Mouse (Mus musculus) forebrain, embryonic 16.5 days (tissue): Measurements from ENCODE around the gene Nrd1. TPM values are rescaled to one million over a fixed set of nuclear protein-coding genes. Genes with fewer than 3 reads are reported as not detected.

ENCODE experiments used
- ATAC-seq: fragments of 200-750 bp; cut with Nextera tagmentation; 2 replicates; pipeline ENCODE4 v1.8.0; 2017; ENCODE audit warnings: mild to moderate bottlenecking, moderate library complexity
- H3K27ac ChIP-seq: fragments of 300-500 bp; sonication (generic); 2 replicates; pipeline ENCODE4 v1.5.1; 2014; ENCODE audit warnings: low read length, control low read depth
- H3K27me3 ChIP-seq: fragments of 300-500 bp; sonication (generic); replicated peaks from 2 replicates; pipeline ENCODE4 v1.6.1; 2014; ENCODE audit warnings: low read length; ENCODE audit not compliant: control insufficient read depth, insufficient read depth
- H3K36me3 ChIP-seq: fragments of 300-500 bp; sonication (generic); 2 replicates; pipeline ENCODE4 v1.6.1; 2014; ENCODE audit not compliant: control insufficient read depth, insufficient read depth
- H3K4me1 ChIP-seq: fragments of 300-500 bp; sonication (generic); replicated peaks from 2 replicates; pipeline ENCODE4 v1.6.1; 2014; ENCODE audit warnings: low read length; ENCODE audit not compliant: control insufficient read depth, insufficient read depth
- H3K4me2 ChIP-seq: fragments of 300-500 bp; sonication (generic); 2 replicates; pipeline ENCODE4 v1.6.1; 2014; ENCODE audit warnings: mild to moderate bottlenecking, low read length, control low read depth
- H3K4me3 ChIP-seq: fragments of 300-500 bp; sonication (generic); replicated peaks from 2 replicates; pipeline ENCODE4 v1.5.1; 2014; ENCODE audit warnings: mild to moderate bottlenecking, low read length, control low read depth
- H3K9ac ChIP-seq: fragments of 300-500 bp; sonication (generic); replicated peaks from 2 replicates; pipeline ENCODE4 v1.6.1; 2014; ENCODE audit warnings: low read depth, low read length, control low read depth
- H3K9me3 ChIP-seq: fragments of 300-500 bp; sonication (generic); 2 replicates; pipeline ENCODE4 v1.6.1; 2016; ENCODE audit warnings: low read length; ENCODE audit not compliant: control insufficient read depth
- WGBS: fragments of 180-500 bp; shearing (Covaris S2); extraction: QIAGEN DNeasy Blood & Tissue Kit; methylation state at CpG from one replicate; pipeline ENCODE4 v1.1.7; 2014; 5-methylcytosine and 5-hydroxymethylcytosine counted together
- polyA plus RNA-seq: library from polyadenylated mRNA; unstranded; fragments of >200 nt; fragmentation: Nextera tagmentation; extraction: Ambion mirVana; gene quantifications from 2 replicates; pipeline ENCODE4 v1.2.1, GENCODE M21; 2015

Gene Nrd1
- polyA plus RNA-seq, 1 experiment from 2014 or later: 88.8 TPM

DNA sequence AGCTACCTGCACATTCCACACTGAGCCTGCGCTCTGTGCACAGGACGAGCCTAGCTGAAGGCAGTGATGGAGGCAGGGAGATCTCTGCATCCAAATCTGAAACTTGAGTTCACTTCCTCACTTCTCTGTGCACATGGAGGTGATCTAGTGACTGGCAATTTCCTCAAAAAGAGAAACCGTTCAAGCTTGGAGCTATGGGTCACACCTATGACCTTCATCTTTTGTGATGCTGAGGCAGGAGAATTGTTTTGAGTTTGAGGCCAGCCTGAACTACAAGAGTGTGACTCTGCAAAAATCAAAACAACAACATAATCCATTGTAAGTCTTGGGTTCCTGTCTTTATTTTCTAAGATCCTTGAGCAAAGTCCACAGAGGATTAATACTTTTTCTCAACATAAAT, 72.8 kb downstream of the Nrd1 start:
- H3K4me1 ChIP-seq: no peaks in the 10 kb centered on the region
- no peak overlapping the region for H3K27ac ChIP-seq
- no peak overlapping the region for H3K4me3 ChIP-seq
- no peak for ATAC-seq
- no peaks in the 10 kb centered on the region for H3K9me3 ChIP-seq
- H3K4me2 ChIP-seq: no peak overlapping the region
- no peaks in the 10 kb centered on the region; the same call in 1 of the 2 replicates for H3K36me3 ChIP-seq
- H3K9ac ChIP-seq: no peak overlapping the region
- H3K27me3 ChIP-seq: no peaks in the 10 kb centered on the region
- WGBS: 81% methylated on average over 3 of the region's 3 CpGs

DNA sequence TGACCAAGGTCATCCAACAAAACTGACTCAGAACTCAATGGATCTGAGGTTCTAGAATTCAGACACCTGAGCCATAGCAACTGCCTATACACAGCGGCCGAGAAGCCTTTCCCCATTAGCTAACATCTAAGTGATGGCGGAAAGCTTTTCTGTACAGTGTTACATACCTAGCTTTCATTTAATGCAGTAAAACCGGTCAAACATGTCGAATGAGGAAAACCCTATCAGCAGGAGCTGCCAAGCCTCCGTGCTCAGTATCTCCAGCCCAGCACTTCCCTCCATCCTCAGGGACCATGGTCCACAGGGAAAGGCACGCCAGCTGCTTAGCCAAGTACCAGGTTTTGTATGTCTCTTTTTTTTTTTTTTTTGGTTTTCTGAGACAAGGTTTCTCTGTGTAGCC, 78.5 kb downstream of the Nrd1 start:
- H3K9ac ChIP-seq: no peak overlapping the region
- no peak overlapping the region for H3K4me2 ChIP-seq
- H3K9me3 ChIP-seq: no peaks in the 10 kb centered on the region
- 94% methylated on average over 7 of the region's 7 CpGs for WGBS
- no peak overlapping the region for H3K27ac ChIP-seq
- no peaks in the 10 kb centered on the region for H3K27me3 ChIP-seq
- peaks cover 10% of the 10 kb centered on the region for H3K36me3 ChIP-seq
- no peak overlapping the region for H3K4me3 ChIP-seq
- H3K4me1 ChIP-seq: no peaks in the 10 kb centered on the region
- no peak for ATAC-seq

DNA sequence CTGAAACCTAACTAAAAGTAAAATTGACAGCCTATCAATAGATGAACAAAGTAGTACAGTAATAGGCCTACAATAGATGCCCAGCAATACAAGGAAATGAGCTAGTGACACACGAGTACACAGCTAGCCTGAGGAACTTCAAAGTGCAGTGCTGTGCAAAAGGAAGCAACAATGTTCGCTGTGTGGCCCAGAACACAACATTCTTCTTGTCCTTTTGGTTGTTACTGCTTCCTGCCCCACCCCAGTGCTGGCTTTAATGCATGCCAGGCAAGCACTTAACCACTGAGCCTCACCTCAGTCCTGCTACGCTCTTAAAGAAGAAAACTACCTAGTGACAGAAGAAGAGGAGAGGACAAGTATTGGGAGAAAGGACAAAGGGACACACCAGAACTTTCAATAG, 79.2 kb downstream of the Nrd1 start:
- Histone ChIP-seq H3K9me3 (no peaks in the 10 kb centered on the region), H3K9ac (no peak overlapping the region), H3K36me3 (peaks cover 10% of the 10 kb centered on the region), H3K4me2 (no peak overlapping the region), H3K4me3 (no peak overlapping the region), H3K27me3 (no peaks in the 10 kb centered on the region), H3K4me1 (no peaks in the 10 kb centered on the region), H3K27ac (no peak overlapping the region)
- ATAC-seq: no peak
- 65% methylated on average over 3 of the region's 3 CpGs for WGBS

DNA sequence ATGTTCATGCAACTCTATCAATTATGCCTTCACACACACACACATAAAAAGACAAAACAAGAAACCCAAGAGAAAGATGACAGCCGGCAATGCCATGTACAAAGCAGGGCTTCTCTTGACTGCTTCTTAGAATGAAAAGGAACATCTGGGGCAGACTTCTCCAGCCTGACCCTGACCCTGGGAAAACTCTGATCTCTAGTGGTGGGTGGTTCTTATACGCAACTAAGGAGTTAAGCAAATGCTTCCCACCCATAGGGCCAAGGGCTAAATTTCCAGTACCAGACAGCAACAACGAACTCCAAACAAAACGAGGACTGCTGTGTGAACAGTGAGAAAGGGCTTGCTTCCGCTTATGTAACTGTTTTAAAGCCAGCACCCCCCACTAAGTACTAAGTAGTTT, 79.7 kb downstream of the Nrd1 start:
- Histone ChIP-seq H3K9ac (no peak overlapping the region), H3K27ac (no peak overlapping the region), H3K36me3 (peaks cover 10% of the 10 kb centered on the region), H3K4me1 (no peaks in the 10 kb centered on the region), H3K27me3 (no peaks in the 10 kb centered on the region), H3K4me3 (no peak overlapping the region), H3K9me3 (no peaks in the 10 kb centered on the region), H3K4me2 (no peak overlapping the region)
- 78% methylated on average over 5 of the region's 5 CpGs for WGBS
- ATAC-seq: no peak

DNA sequence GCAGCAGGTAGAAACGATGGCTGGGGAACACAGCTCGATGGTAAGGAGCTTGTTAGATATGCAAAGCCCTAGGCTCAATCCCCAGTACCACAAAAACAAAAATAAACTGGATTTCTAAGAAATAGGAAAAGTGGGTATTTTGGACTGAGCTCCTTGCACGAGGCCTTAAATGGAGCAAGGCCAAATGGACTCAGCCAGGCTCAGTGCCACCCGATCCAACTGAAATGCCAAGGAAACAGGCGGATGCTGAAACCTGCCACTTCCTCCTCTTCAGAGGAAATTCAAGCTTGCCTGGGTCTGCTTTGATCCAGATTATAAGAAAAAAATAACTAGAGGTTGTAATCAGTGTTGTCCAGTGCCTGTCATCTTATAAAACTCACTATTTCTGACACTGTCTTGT, 88.7 kb downstream of the Nrd1 start:
- Histone ChIP-seq H3K4me2 (no peak overlapping the region), H3K9me3 (no peaks in the 10 kb centered on the region), H3K4me3 (no peak overlapping the region), H3K4me1 (peaks cover 3% of the 10 kb centered on the region), H3K36me3 (no peaks in the 10 kb centered on the region), H3K27ac (no peak overlapping the region), H3K9ac (no peak overlapping the region), H3K27me3 (no peaks in the 10 kb centered on the region)
- ATAC-seq: no peak
- 81% methylated on average over 5 of the region's 5 CpGs for WGBS

DNA sequence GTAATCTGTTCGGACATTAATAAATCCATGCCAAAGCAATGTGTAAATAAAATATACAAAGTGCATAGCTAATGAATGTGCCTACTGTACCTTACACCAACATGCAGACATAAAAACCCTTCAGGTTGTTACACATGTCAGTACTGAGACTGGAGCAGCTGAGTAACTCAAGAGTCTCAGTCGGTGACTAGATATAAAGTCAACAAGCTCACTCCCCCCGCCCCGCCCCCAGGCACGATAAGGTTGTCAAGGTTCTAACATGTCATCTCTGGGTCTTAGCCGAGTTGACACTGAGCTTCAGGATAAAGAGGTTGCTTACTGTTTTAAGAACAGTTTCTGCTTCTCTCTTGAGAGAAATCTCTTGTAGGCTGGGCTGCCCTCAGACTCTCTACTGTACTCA, 89.5 kb downstream of the Nrd1 start:
- Histone ChIP-seq H3K4me3 (no peak overlapping the region), H3K27me3 (no peaks in the 10 kb centered on the region), H3K4me1 (peaks cover 3% of the 10 kb centered on the region), H3K27ac (no peak overlapping the region), H3K36me3 (no peaks in the 10 kb centered on the region), H3K9ac (no peak overlapping the region), H3K4me2 (no peak overlapping the region), H3K9me3 (no peaks in the 10 kb centered on the region)
- WGBS: 87% methylated on average over 6 of the region's 6 CpGs
- ATAC-seq: no peak

DNA sequence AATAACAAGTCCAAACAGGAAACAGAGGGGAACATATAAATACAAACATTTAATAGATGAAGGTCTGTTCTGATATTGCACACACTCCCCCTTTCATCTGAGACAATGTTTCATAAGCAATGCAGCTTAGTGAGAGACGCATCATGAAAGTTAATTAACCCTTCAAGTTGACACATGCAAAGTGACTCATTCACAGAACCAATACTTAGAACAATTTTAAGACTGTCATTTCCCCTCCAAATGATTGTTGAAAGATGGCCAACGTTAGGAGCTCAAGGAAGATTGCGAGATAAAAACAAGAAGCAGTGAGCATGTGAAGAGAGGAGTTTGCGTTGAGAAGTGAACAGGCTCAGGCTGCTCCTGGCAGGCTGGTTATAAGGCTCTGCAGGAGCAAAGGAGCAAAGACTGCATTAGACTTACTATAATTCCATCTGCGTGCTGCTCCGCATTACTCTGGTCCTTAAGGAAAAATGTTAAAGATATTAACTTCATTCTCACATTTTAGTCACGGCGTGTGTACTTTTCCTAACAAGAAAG, 90.9 kb downstream of the Nrd1 start:
- no peak overlapping the region for H3K9ac ChIP-seq
- WGBS: 50% methylated on average over 8 of the region's 8 CpGs
- no peaks in the 10 kb centered on the region for H3K27me3 ChIP-seq
- no peak overlapping the region for H3K4me3 ChIP-seq
- H3K4me2 ChIP-seq: no peak overlapping the region
- peaks cover 3% of the 10 kb centered on the region for H3K4me1 ChIP-seq
- no peak overlapping the region; the same call in 1 of the 2 replicates for H3K27ac ChIP-seq
- peak; percentile 61 for ATAC-seq
- H3K36me3 ChIP-seq: no peaks in the 10 kb centered on the region
- no peaks in the 10 kb centered on the region for H3K9me3 ChIP-seq

DNA sequence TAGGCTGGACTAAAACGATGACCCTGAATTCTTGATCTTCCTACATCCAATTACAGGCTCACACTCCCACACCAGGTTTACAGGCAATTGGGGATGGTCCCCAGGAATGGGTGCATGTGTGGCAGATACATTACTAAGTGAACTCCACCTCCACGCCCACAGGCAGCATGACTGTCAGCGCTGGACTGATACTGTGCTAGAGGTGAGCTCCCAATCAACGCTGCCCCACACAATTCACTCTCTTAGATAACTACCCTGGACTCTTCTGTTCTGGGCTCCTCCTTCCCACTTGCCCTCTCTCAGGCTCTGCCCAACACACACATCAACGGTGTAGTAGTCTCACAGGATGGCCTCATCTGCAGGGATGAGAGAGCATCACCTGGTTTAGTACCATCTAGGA, 91.9 kb downstream of the Nrd1 start:
- no peaks in the 10 kb centered on the region for H3K27me3 ChIP-seq
- no peak for ATAC-seq
- H3K4me1 ChIP-seq: peaks cover 3% of the 10 kb centered on the region
- H3K4me2 ChIP-seq: no peak overlapping the region
- no peak overlapping the region for H3K27ac ChIP-seq
- no peak overlapping the region for H3K4me3 ChIP-seq
- no peak overlapping the region for H3K9ac ChIP-seq
- 94% methylated on average over 5 of the region's 5 CpGs for WGBS
- no peaks in the 10 kb centered on the region for H3K9me3 ChIP-seq
- H3K36me3 ChIP-seq: no peaks in the 10 kb centered on the region

DNA sequence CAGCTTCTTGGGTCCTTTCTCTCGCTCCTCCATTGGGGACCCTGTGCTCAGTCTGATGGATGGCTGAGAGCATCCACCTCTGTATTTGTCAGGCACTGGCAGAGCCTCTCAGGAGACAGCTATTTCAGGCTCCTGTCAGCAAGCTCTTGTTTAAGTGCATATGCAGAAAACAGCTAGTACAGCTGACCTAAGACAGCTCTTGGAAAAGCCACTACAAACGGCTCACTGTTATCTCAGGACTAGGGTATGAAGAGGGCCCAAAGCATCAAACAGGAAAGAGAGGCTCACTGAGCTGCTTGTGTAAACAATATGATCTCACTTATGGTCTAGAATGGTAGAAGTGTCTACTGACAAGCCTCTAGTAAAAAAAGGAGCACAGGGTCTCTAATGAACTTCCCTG, 93.8 kb downstream of the Nrd1 start:
- no peak overlapping the region for H3K4me3 ChIP-seq
- H3K4me1 ChIP-seq: peaks cover 3% of the 10 kb centered on the region
- no peak overlapping the region for H3K4me2 ChIP-seq
- H3K36me3 ChIP-seq: no peaks in the 10 kb centered on the region
- no peak overlapping the region for H3K9ac ChIP-seq
- H3K27me3 ChIP-seq: no peaks in the 10 kb centered on the region
- 80% methylated on average over 2 of the region's 2 CpGs for WGBS
- no peak for ATAC-seq
- no peak overlapping the region for H3K27ac ChIP-seq
- H3K9me3 ChIP-seq: no peaks in the 10 kb centered on the region

DNA sequence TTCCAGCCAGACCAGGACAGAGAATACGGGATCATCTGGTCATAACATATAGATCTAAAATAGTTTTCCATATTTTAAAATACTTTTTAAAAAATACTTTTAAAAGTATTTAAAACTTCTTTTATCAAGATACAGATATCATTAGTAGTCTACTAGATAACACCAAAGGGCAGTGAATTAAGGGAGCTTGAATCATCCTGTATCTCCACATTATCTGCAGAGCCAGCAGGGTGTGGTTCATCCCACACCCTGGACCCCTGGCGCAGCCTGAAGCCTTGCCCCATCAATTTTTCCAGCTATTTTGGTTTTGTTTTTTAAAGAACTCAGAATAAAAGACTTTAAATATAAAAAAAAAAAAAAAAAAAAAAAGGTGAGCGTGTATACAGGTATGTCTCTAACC, 98.4 kb downstream of the Nrd1 start:
- Histone ChIP-seq H3K9me3 (no peaks in the 10 kb centered on the region), H3K27ac (no peak overlapping the region), H3K27me3 (no peaks in the 10 kb centered on the region), H3K36me3 (0 out of 2 replicates have a peak, but pooled peaks cover 3% of the 10 kb centered on the region), H3K4me2 (no peak overlapping the region), H3K4me1 (no peaks in the 10 kb centered on the region), H3K4me3 (no peak overlapping the region), H3K9ac (no peak overlapping the region)
- whole genome bisulfite sequencing: 98% methylated on average over 3 of the region's 3 CpGs
- ATAC-seq: no peak
